Mouse (Mus musculus) forebrain, embryonic 16.5 days (tissue): ENCODE results near the gene St6galnac4. TPM values are rescaled to one million over a fixed set of nuclear protein-coding genes. Genes with fewer than 3 reads are reported as not detected.

Source experiments
- ATAC-seq: fragments of 200-750 bp; cut with Nextera tagmentation; 2 replicates; pipeline ENCODE4 v1.8.0; 2017; ENCODE audit warnings: mild to moderate bottlenecking, moderate library complexity
- H3K27ac ChIP-seq: fragments of 300-500 bp; sonication (generic); 2 replicates; pipeline ENCODE4 v1.5.1; 2014; ENCODE audit warnings: low read length, control low read depth
- H3K27me3 ChIP-seq: fragments of 300-500 bp; sonication (generic); replicated peaks from 2 replicates; pipeline ENCODE4 v1.6.1; 2014; ENCODE audit warnings: low read length; ENCODE audit not compliant: control insufficient read depth, insufficient read depth
- H3K36me3 ChIP-seq: fragments of 300-500 bp; sonication (generic); 2 replicates; pipeline ENCODE4 v1.6.1; 2014; ENCODE audit not compliant: control insufficient read depth, insufficient read depth
- H3K4me1 ChIP-seq: fragments of 300-500 bp; sonication (generic); replicated peaks from 2 replicates; pipeline ENCODE4 v1.6.1; 2014; ENCODE audit warnings: low read length; ENCODE audit not compliant: control insufficient read depth, insufficient read depth
- H3K4me2 ChIP-seq: fragments of 300-500 bp; sonication (generic); 2 replicates; pipeline ENCODE4 v1.6.1; 2014; ENCODE audit warnings: mild to moderate bottlenecking, low read length, control low read depth
- H3K4me3 ChIP-seq: fragments of 300-500 bp; sonication (generic); replicated peaks from 2 replicates; pipeline ENCODE4 v1.5.1; 2014; ENCODE audit warnings: mild to moderate bottlenecking, low read length, control low read depth
- H3K9ac ChIP-seq: fragments of 300-500 bp; sonication (generic); replicated peaks from 2 replicates; pipeline ENCODE4 v1.6.1; 2014; ENCODE audit warnings: low read depth, low read length, control low read depth
- H3K9me3 ChIP-seq: fragments of 300-500 bp; sonication (generic); 2 replicates; pipeline ENCODE4 v1.6.1; 2016; ENCODE audit warnings: low read length; ENCODE audit not compliant: control insufficient read depth
- WGBS: fragments of 180-500 bp; shearing (Covaris S2); extraction: QIAGEN DNeasy Blood & Tissue Kit; methylation state at CpG from one replicate; pipeline ENCODE4 v1.1.7; 2014; 5-methylcytosine and 5-hydroxymethylcytosine counted together
- polyA plus RNA-seq: library from polyadenylated mRNA; unstranded; fragments of >200 nt; fragmentation: Nextera tagmentation; extraction: Ambion mirVana; gene quantifications from 2 replicates; pipeline ENCODE4 v1.2.1, GENCODE M21; 2015

The St6galnac4 gene
- polyA plus RNA-seq, 1 experiment from 2014 or later: 29.6 TPM

DNA sequence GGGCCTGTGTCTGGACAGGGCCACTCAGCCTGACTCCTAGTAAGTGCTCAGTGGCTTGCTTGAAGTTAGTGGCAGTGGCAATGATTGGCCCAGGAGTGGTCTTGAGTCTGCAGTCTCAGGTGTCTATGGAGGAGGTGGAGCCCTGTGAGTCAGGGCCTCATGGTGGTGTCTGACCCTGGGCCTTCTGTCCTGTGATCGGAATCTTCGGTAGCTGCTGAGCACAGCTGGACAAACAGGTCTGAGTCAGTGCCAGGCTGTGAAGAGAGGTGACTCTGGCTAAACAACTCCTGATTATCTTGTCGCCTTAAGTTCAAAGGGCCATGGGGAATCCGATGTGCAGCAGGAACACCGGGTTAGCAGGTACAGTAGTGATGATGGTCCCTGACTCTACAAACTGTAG is 39.5 kb upstream of the St6galnac4 start:
- no peak for ATAC-seq
- WGBS: 92% methylated on average over 5 of the region's 5 CpGs

GRCm38 (mm10) chr2:32547964-32548739 is 38.7 kb upstream of the St6galnac4 start:
- ATAC-seq: no peak
- H3K4me3 ChIP-seq: no peak overlapping the region
- no peak overlapping the region for H3K9ac ChIP-seq
- no peak overlapping the region for H3K27ac ChIP-seq
- WGBS: 93% methylated on average over 7 of the region's 7 CpGs
- H3K36me3 ChIP-seq: no peaks in the 10 kb centered on the region
- H3K27me3 ChIP-seq: no peaks in the 10 kb centered on the region
- H3K4me2 ChIP-seq: no peak overlapping the region
- H3K4me1 ChIP-seq: peaks cover under 1% of the 10 kb centered on the region; the same call in 1 of the 2 replicates
- no peaks in the 10 kb centered on the region for H3K9me3 ChIP-seq

More for the DNA sequence above, 39.5 kb upstream of the St6galnac4 start:
- no peaks in the 10 kb centered on the region for H3K27me3 ChIP-seq
- peaks cover 6% of the 10 kb centered on the region; the same call in 1 of the 2 replicates for H3K4me1 ChIP-seq
- H3K36me3 ChIP-seq: no peaks in the 10 kb centered on the region
- no peak overlapping the region for H3K4me3 ChIP-seq
- no peaks in the 10 kb centered on the region for H3K9me3 ChIP-seq
- no peak overlapping the region for H3K4me2 ChIP-seq
- H3K27ac ChIP-seq: no peak overlapping the region
- H3K9ac ChIP-seq: no peak overlapping the region

GRCm38 (mm10) chr2:32549171-32549570 is 37.7 kb upstream of the St6galnac4 start:
- no peak overlapping the region for H3K4me3 ChIP-seq
- no peak overlapping the region for H3K27ac ChIP-seq
- H3K36me3 ChIP-seq: no peaks in the 10 kb centered on the region
- no peaks in the 10 kb centered on the region for H3K4me1 ChIP-seq
- no peak overlapping the region for H3K4me2 ChIP-seq
- H3K9me3 ChIP-seq: no peaks in the 10 kb centered on the region
- no peaks in the 10 kb centered on the region for H3K27me3 ChIP-seq
- H3K9ac ChIP-seq: no peak overlapping the region
- ATAC-seq: no peak
- 92% methylated on average over 9 of the region's 9 CpGs for WGBS

DNA sequence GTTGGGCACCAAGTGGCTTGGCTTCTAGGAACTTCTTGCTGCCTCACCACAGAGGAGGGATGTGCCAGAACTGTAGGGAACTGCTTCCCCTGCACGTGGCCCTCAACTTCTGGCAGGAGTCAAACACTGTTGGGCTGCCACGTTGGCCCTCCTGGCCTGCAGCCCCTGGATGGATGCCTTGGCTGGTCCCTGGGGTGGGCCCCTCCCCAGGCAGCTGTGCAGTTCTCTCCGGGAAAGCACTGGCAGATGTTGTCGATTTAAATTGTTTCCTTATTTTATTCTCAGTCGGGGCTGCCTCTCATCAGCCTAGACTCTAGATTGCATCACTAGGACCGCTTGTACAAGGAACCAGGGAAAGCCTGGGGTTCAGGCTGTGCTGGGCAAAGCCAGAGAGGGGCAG is 37.1 kb upstream of the St6galnac4 start:
- H3K9me3 ChIP-seq: no peaks in the 10 kb centered on the region
- H3K36me3 ChIP-seq: no peaks in the 10 kb centered on the region
- WGBS: 72% methylated on average over 6 of the region's 6 CpGs
- no peak overlapping the region for H3K9ac ChIP-seq
- no peaks in the 10 kb centered on the region for H3K4me1 ChIP-seq
- no peak overlapping the region for H3K4me2 ChIP-seq
- no peak for ATAC-seq
- H3K27me3 ChIP-seq: no peaks in the 10 kb centered on the region
- H3K27ac ChIP-seq: no peak overlapping the region
- H3K4me3 ChIP-seq: no peak overlapping the region

GRCm38 (mm10) chr2:32551236-32551635 is 35.7 kb upstream of the St6galnac4 start:
- no peak overlapping the region for H3K4me2 ChIP-seq
- no peaks in the 10 kb centered on the region for H3K4me1 ChIP-seq
- H3K36me3 ChIP-seq: no peaks in the 10 kb centered on the region
- H3K27me3 ChIP-seq: no peaks in the 10 kb centered on the region
- H3K4me3 ChIP-seq: no peak overlapping the region
- H3K9me3 ChIP-seq: no peaks in the 10 kb centered on the region
- WGBS: 89% methylated on average over 5 of the region's 5 CpGs
- ATAC-seq: no peak
- H3K27ac ChIP-seq: no peak overlapping the region
- no peak overlapping the region for H3K9ac ChIP-seq

- no peak for ATAC-seq
- H3K4me3 ChIP-seq: no peak overlapping the region
- H3K9ac ChIP-seq: no peak overlapping the region
- no peaks in the 10 kb centered on the region for H3K9me3 ChIP-seq
- no peak overlapping the region for H3K27ac ChIP-seq
- H3K27me3 ChIP-seq: no peaks in the 10 kb centered on the region
- WGBS: 83% methylated on average over 7 of the region's 7 CpGs
- no peaks in the 10 kb centered on the region for H3K36me3 ChIP-seq
- H3K4me2 ChIP-seq: no peak overlapping the region
- no peaks in the 10 kb centered on the region for H3K4me1 ChIP-seq
Measured at GRCm38 (mm10) chr2:32553592-32554148, 33.2 kb upstream of the St6galnac4 start.

GRCm38 (mm10) chr2:32555484-32555883 is 31.4 kb upstream of the St6galnac4 start:
- no peaks in the 10 kb centered on the region for H3K9me3 ChIP-seq
- no peaks in the 10 kb centered on the region for H3K36me3 ChIP-seq
- H3K4me1 ChIP-seq: peaks cover 11% of the 10 kb centered on the region
- no peak overlapping the region for H3K4me2 ChIP-seq
- no peak for ATAC-seq
- WGBS: 41% methylated on average over 4 of the region's 4 CpGs
- H3K27me3 ChIP-seq: no peaks in the 10 kb centered on the region
- no peak overlapping the region for H3K27ac ChIP-seq
- H3K9ac ChIP-seq: no peak overlapping the region
- no peak overlapping the region for H3K4me3 ChIP-seq

GRCm38 (mm10) chr2:32556019-32556418 is 30.9 kb upstream of the St6galnac4 start:
- Histone ChIP-seq H3K27ac (no peak overlapping the region), H3K9ac (no peak overlapping the region), H3K27me3 (no peaks in the 10 kb centered on the region), H3K36me3 (no peaks in the 10 kb centered on the region), H3K4me3 (no peak overlapping the region), H3K4me1 (peaks cover 11% of the 10 kb centered on the region), H3K9me3 (no peaks in the 10 kb centered on the region), H3K4me2 (no peak overlapping the region)
- ATAC-seq: no peak
- WGBS: 77% methylated on average over 7 of the region's 7 CpGs

DNA sequence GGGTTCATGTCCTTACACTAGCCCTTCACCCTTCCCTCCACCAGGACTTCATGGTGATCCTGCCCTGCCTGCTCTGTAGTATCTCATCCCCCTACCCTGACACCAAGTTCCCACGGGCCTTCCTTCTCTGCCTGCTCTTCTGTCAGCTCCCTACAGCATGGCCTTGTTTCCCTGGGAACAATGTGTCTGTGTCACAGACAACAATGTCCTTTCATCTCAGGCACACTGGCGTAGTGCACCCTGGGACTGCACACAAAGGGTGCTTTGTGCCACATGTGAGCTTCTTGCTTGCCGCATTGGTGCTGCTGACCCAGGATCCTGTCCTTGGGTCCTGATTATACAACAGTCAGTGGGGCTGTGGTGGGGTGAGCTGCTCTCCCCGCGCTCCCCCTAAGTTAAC is 27.3 kb upstream of the St6galnac4 start:
- Histone ChIP-seq H3K4me2 (no peak overlapping the region), H3K9ac (peak overlapping the region; percentile 48), H3K27ac (peak overlapping the region; percentile 56), H3K4me3 (no peak overlapping the region), H3K36me3 (peaks cover 5% of the 10 kb centered on the region), H3K27me3 (no peaks in the 10 kb centered on the region), H3K9me3 (no peaks in the 10 kb centered on the region), H3K4me1 (peaks cover 11% of the 10 kb centered on the region)
- 1% methylated on average over 5 of the region's 5 CpGs for WGBS
- peak; percentile 79 for ATAC-seq
